Mouse (Mus musculus) CH12.LX (cell line): ENCODE data around the gene Acta1. TPM values are rescaled to one million over a fixed set of nuclear protein-coding genes. Genes with fewer than 3 reads are reported as not detected.

ENCODE experiments used
- DNase-seq: peaks from one replicate; pipeline ENCODE4 v3.0.0-alpha.2; 2013; ENCODE audit errors: extremely low read depth
- H3K27ac ChIP-seq: 2 replicates; pipeline ENCODE4 v1.5.1; 2012; ENCODE audit warnings: low read depth, mild to moderate bottlenecking, control low read depth, moderate library complexity; ENCODE audit not compliant: insufficient read depth
- H3K27me3 ChIP-seq: replicated peaks from 2 replicates; pipeline ENCODE3; 2012; ENCODE audit warnings: inconsistent platforms
- H3K36me3 ChIP-seq, 2 experiments: replicated peaks in 1 of 2; 2 replicates each; pipeline versions ENCODE3 to v1.6.1; 2012; ENCODE audit warnings: inconsistent platforms in 1 of 2, low read length in 1 of 2, mild to moderate bottlenecking in 1 of 2, mixed read lengths in 1 of 2, moderate library complexity in 1 of 2; ENCODE audit not compliant: control insufficient read depth in 1 of 2, insufficient read depth in 1 of 2
- H3K4me1 ChIP-seq, 2 experiments: 2 replicates each; pipeline ENCODE4 v1.6.1; 2012; ENCODE audit warnings: inconsistent platforms in 1 of 2, moderate library complexity in 1 of 2; ENCODE audit not compliant: insufficient read depth in 2 of 2, control insufficient read depth in 1 of 2
- H3K4me2 ChIP-seq: 2 replicates; pipeline ENCODE4 v1.6.1; 2012; ENCODE audit warnings: low read depth, mild to moderate bottlenecking, control low read depth; ENCODE audit not compliant: poor library complexity, insufficient read depth, severe bottlenecking
- H3K4me3 ChIP-seq, 3 experiments: fragments of 150-350 bp in 1 of 3; sonication (generic) in 1 of 3; replicated peaks in 1 of 3; 2 replicates each; pipeline versions ENCODE3 to v1.5.1; 2011 to 2012; ENCODE audit warnings: low read depth in 2 of 3, low read length in 2 of 3, mild to moderate bottlenecking in 2 of 3, moderate library complexity in 2 of 3, control low read depth in 1 of 3, improper control_type of control experiment in 1 of 3, inconsistent platforms in 1 of 3, mixed read lengths in 1 of 3; ENCODE audit not compliant: poor library complexity in 1 of 3
- H3K79me2 ChIP-seq: replicated peaks from 2 replicates; pipeline ENCODE4 v1.6.1; 2012; ENCODE audit warnings: mild to moderate bottlenecking, moderate library complexity; ENCODE audit not compliant: control insufficient read depth, poor library complexity, insufficient read depth, severe bottlenecking; ENCODE audit errors: extremely low read depth
- H3K9ac ChIP-seq: 2 replicates; pipeline ENCODE4 v1.6.1; 2012; ENCODE audit warnings: low read depth, mild to moderate bottlenecking, control low read depth, moderate library complexity; ENCODE audit not compliant: insufficient read depth
- H3K9me3 ChIP-seq: replicated peaks from 2 replicates; pipeline ENCODE3; 2012; ENCODE audit warnings: low read length, inconsistent platforms, mixed read lengths
- ELF1 ChIP-seq: IDR thresholded peaks from 2 replicates; pipeline ENCODE4 v1.6.1; 2014; ENCODE audit warnings: low read depth, mild to moderate bottlenecking, inconsistent platforms, low read length, improper control_type of control experiment
- ETS1 ChIP-seq: conservative IDR thresholded peaks from 2 replicates; pipeline ENCODE4 v1.6.1; 2012; ENCODE audit warnings: low read depth, mild to moderate bottlenecking, inconsistent platforms, low read length, improper control_type of control experiment, moderate library complexity
- GABPA ChIP-seq: IDR thresholded peaks from 2 replicates; pipeline ENCODE4 v1.6.1; 2012; ENCODE audit warnings: low read depth, low read length, improper control_type of control experiment, inconsistent platforms; ENCODE audit not compliant: insufficient replicate concordance
- IRF4 ChIP-seq: IDR thresholded peaks from 2 replicates; pipeline ENCODE4 v1.6.1; 2014; ENCODE audit warnings: low read depth, mild to moderate bottlenecking, inconsistent platforms, low read length, improper control_type of control experiment
- JUN ChIP-seq: IDR thresholded peaks from 2 replicates; pipeline ENCODE4 v1.6.1; 2011; ENCODE audit warnings: low read depth, mild to moderate bottlenecking, low read length, improper control_type of control experiment, moderate library complexity; ENCODE audit not compliant: insufficient read depth
- MAFK ChIP-seq: IDR thresholded peaks from 2 replicates; pipeline ENCODE4 v1.6.1; 2011; ENCODE audit warnings: low read length, improper control_type of control experiment; ENCODE audit not compliant: insufficient replicate concordance
- MAZ ChIP-seq: IDR thresholded peaks from 2 replicates; pipeline ENCODE4 v1.6.1; 2012; ENCODE audit warnings: low read depth, mild to moderate bottlenecking, inconsistent platforms, low read length, improper control_type of control experiment, moderate library complexity
- MEF2A ChIP-seq: IDR thresholded peaks from 2 replicates; pipeline ENCODE4 v1.6.1; 2014; ENCODE audit warnings: low read depth, mild to moderate bottlenecking, inconsistent platforms, low read length, improper control_type of control experiment, borderline replicate concordance
- MXI1 ChIP-seq: IDR thresholded peaks from 2 replicates; pipeline ENCODE4 v1.6.1; 2011; ENCODE audit warnings: mild to moderate bottlenecking, low read depth, low read length, improper control_type of control experiment
- POLR2A ChIP-seq: IDR thresholded peaks from 2 replicates; pipeline ENCODE4 v1.6.1; 2011; ENCODE audit warnings: low read depth, mild to moderate bottlenecking, improper control_type of control experiment, low read length
- UBTF ChIP-seq: IDR thresholded peaks from 2 replicates; pipeline ENCODE4 v1.6.1; 2012; ENCODE audit warnings: low read depth, mild to moderate bottlenecking, inconsistent platforms, low read length, improper control_type of control experiment, moderate library complexity
- ZKSCAN1 ChIP-seq: IDR thresholded peaks from 2 replicates; pipeline ENCODE4 v1.6.1; 2012; ENCODE audit warnings: low read depth, inconsistent platforms, low read length, improper control_type of control experiment, borderline replicate concordance
- ZMIZ1 ChIP-seq: IDR thresholded peaks from 2 replicates; pipeline ENCODE4 v1.6.1; 2012; ENCODE audit warnings: low read depth, mild to moderate bottlenecking, inconsistent platforms, low read length, improper control_type of control experiment
- dilution Hi-C: fragments of 300-500 bp; cut with MboI; formaldehyde crosslinking; loops from 2 replicates; pipeline ENCODE4 v1.14.3; 2020; ENCODE audit warnings: low sequenced_read_pairs; ENCODE audit not compliant: extremely low pct_unique_long_range_greater_than_20kb, extremely low pct_ligation_motif_present
- in situ Hi-C: fragments of 300-500 bp; cut with MboI; formaldehyde crosslinking; loops from 3 replicates; pipeline ENCODE4 v1.14.3; 2019; ENCODE audit warnings: low sequenced_read_pairs, low pct_ligation_motif_present, low pct_unique_long_range_greater_than_20kb, mixed read lengths
- polyA plus RNA-seq: library from polyadenylated mRNA; unstranded; fragments of >175 nt; gene quantifications from 2 replicates; pipeline ENCODE4 v1.2.1, GENCODE M21; 2012; ENCODE audit warnings: low read depth; ENCODE audit not compliant: insufficient read length
- total RNA-seq, 2 experiments: library from RNA; depleted of rRNA; stranded (reverse); fragments of 300-350 nt in 1 of 2; fragments of >200 nt in 1 of 2; gene quantifications; 2 replicates each; pipeline ENCODE4 v1.2.3; 2012 to 2014

Gene Acta1
- total and polyA plus RNA-seq, 3 experiments = 0.27 TPM; not detected in 2

GRCm38 (mm10) chr8:123914635-123915034 lies 20.1 kb upstream of the Acta1 start:
- Histone ChIP-seq H3K27me3 (no peaks in the 10 kb centered on the region), H3K9ac (no peak overlapping the region), H3K79me2 (no peaks in the 10 kb centered on the region), H3K4me1 (no peaks in the 10 kb centered on the region), H3K4me2 (no peak overlapping the region), H3K4me3 (no peak overlapping the region), H3K27ac (no peak overlapping the region), H3K9me3 (no peaks in the 10 kb centered on the region), H3K36me3 (peaks cover 74 to 95% of the 10 kb centered on the region in 2 experiments)
- TF ChIP-seq IRF4 (no peak), GABPA (no peak), MEF2A (no peak), ZKSCAN1 (no peak), UBTF (no peak), ZMIZ1 (no peak), MAZ (no peak), MAFK (no peak), POLR2A (no peak), MXI1 (no peak), JUN (no peak)
- DNase-seq = no peak
- dilution Hi-C loops (no loop called here), in situ Hi-C loops (no loop called here)

GRCm38 (mm10) chr8:123912265-123912664 lies 17.7 kb upstream of the Acta1 start:
- DNase-seq = no peak
- dilution Hi-C loops (no loop called here), in situ Hi-C loops (no loop called here)
- Histone ChIP-seq H3K4me1 (no peaks in the 10 kb centered on the region), H3K27ac (no peak overlapping the region), H3K9me3 (no peaks in the 10 kb centered on the region), H3K79me2 (no peaks in the 10 kb centered on the region), H3K27me3 (no peaks in the 10 kb centered on the region), H3K4me2 (no peak overlapping the region), H3K4me3 (no peak overlapping the region), H3K9ac (no peak overlapping the region), H3K36me3 (peaks cover 71 to 93% of the 10 kb centered on the region in 2 experiments)
- TF ChIP-seq ETS1 (no peak), JUN (no peak), ELF1 (no peak)

- no peak for TF ChIP-seq ETS1
- dilution Hi-C loops (no loop called here), in situ Hi-C loops (no loop called here)
Observed at GRCm38 (mm10) chr8:123907604-123908003, 13.1 kb upstream of the Acta1 start.

More at GRCm38 (mm10) chr8:123907604-123908003, 13.1 kb upstream of the Acta1 start:
- H3K4me2 ChIP-seq = no peak overlapping the region
- H3K27me3 ChIP-seq = no peaks in the 10 kb centered on the region
- no peaks in the 10 kb centered on the region for H3K4me1 ChIP-seq
- peaks cover 61 to 90% of the 10 kb centered on the region in 2 experiments for H3K36me3 ChIP-seq
- H3K9me3 ChIP-seq = no peaks in the 10 kb centered on the region
- H3K4me3 ChIP-seq = no peak overlapping the region
- no peak overlapping the region for H3K27ac ChIP-seq
- DNase-seq = no peak
- H3K79me2 ChIP-seq = no peaks in the 10 kb centered on the region
- H3K9ac ChIP-seq = no peak overlapping the region
